Mouse (Mus musculus): ENCODE results near the gene Dnah2.

Dnah2 gene

DNA sequence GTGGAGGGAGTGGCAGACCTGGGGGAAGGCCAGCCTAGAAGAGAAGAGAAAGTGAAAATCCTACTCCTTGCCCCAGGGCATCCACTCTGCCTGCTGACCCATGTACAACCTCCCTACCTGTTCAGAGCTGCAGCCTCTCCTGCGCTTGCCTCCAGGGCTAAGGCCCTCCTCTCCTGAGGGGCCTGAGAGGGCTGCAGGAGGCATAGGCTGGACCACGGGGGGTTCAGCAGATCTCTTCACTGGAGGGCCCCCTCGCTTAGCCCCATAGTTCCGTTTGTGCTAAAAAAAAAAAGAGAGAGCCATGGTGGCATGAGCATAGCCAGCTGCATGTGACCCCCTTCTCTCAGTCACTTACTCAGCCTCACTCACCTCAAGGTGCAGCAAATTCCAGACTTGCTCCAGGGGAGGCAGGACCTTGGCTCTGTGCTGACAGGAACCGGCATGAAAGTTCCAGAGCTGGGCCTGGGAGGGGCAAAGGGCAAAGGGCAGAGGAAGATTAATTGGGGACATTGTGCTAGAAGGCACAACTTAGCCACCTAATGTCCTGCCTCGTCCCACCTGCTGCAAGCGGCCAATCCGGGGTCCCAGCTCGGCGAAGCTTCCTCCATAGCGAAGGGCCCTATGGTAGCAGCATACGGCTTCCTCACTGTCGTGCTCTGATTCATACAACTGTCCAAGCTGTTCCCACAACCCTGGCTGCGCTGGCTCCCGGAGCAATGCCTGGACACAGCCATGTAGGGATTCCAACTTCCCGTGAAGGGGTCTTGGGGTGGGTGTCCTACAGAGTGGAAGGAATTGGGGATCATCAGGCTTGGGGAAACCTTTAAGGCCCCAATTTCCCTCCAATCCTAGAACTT lies 141.8 kb downstream of the Dnah2 start:
- no peak for DNase-seq (ENCODE audit: low read depth)

- DNase-seq (ENCODE audit: low read depth): no peak
Observed at GRCm38 (mm10) chr11:69406282-69406681, 142.6 kb downstream of the Dnah2 start.

GRCm38 (mm10) chr11:69405397-69406200 lies 143.3 kb downstream of the Dnah2 start:
- no peak for DNase-seq (ENCODE audit: low read depth)

- DNase-seq (ENCODE audit: low read depth): no peak
Observed at GRCm38 (mm10) chr11:69404595-69405396, 144.1 kb downstream of the Dnah2 start.

DNA sequence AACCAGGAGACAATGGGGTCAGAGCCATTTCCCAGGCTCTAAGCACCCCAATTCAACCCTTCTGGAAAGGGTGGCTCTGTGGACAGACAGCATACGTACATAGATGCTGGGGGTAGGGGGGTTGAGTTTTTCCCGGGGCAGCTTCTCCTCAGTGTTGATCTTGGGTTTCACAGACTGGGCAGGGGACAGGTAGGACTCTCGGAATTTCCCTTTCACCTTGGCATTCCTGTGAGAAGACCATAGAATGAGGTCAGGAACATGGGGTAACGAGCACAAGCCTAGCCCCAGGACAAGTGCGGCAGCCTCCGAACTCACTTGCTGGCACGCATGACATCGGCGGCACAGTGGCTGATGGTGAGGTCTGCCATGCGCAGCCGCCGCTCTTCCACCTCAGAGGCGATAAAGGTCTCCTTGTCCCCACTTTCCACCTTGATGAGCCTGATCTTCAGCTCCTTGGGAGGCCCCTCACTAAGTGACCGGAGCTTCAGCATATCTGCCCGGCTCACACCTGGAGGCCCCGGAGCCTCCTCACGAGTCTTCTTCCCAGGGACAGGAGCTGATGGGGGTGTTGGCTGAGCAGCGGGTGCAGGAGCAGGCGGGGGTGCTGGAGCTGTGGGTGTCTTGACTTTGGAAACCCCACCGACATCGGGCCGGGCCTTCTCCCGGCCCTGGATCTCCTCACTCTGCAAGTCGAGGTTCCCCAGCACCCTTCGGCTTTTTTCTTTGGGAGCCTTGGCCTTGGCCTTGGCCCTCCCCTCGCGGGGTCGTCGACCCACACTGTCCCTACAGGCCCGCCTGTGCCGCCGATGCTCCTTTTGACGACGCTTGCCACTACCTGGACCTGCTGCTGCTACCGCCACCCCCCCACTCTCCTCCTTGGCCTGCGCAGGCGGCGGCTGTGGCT lies 145.0 kb downstream of the Dnah2 start:
- no peak for DNase-seq (ENCODE audit: low read depth)

- peak; percentile 43 for DNase-seq (ENCODE audit: low read depth)
Observed at GRCm38 (mm10) chr11:69401987-69402386, 146.9 kb downstream of the Dnah2 start.

- peak; percentile 97 for DNase-seq (ENCODE audit: low read depth)
Observed at GRCm38 (mm10) chr11:69401210-69401637, 147.7 kb downstream of the Dnah2 start.

DNA sequence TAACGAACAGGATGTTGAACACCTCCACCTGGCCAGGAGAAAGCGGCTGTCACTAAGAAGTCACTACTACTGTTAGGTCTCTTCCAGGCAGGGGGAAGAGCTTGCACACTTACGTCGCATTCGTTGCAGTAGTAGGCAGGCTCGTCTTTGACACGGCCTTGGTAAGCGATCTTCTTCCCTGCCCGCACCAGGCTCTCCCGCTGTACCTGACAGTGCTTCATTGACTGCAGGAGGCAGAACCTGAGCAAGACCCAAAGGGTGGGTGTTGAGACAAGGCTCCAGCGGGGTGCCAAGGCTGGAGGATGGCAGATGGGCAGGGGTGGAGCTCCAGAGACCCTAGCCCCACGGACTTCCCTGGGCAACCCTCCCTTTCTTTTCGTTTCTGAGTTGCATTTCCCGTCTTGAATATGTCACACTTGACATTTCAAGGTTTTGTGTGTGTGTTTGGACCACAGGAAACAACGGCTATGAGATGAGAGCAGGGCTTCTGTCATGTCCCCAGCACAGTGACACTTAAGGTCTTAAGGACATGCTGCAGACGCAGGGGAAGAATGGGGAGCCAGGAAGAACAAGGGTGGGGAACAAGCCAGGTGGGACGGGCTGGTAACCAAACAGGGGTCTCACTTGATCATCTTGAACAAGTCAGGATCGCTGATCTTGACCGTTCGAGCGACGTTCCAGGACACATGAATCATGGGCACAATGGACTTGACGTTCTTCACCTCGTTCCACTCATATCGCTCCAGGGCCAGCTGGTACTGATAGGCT lies 148.6 kb downstream of the Dnah2 start:
- DNase-seq (ENCODE audit: low read depth): no peak

GRCm38 (mm10) chr11:69399201-69400082 lies 149.5 kb downstream of the Dnah2 start:
- DNase-seq (ENCODE audit: low read depth): no peak

DNA sequence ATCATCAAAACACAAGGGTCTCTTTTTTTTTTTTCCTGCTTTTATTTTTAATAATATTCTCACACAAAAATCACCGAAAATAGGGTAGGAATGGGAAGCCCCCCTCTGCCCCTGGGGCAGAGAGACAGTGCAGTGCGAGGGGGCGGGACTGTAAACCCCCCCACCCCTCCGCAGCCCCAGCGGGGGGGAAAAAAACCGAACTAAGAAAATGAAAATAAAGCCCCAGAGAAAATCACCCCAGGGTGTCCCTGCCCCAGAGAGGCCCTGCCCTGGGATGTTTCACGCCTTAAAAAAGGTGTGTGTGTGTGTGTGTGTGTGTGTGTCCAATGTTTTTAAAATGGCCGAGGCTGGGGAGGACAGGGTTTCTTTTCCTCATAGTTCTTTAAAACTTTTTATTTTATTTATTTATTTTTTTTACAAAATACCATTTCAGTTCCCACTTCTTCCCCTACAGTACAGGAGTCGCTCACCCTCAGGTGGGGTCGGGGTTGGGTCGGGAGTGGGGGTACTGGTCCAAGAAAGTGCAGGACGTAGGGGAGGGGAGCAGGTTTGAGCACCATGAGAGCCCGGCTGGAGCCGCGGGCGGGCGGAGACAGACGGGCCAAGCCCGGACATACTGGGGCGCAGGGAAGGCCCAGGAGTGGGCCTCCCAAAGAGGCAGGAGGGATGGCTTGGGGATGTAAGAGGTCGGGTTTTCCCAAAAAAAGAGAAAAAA lies 150.3 kb downstream of the Dnah2 start:
- no peak for DNase-seq (ENCODE audit: low read depth)

GRCm38 (mm10) chr11:69398059-69398458 lies 150.9 kb downstream of the Dnah2 start, which contains the start of gene Tmem88:
Gene Tmem88, minus strand, starts transcription at chr11:69398234.
- DNase-seq (ENCODE audit: low read depth): no peak

GRCm38 (mm10) chr11:69397581-69398057 lies 151.3 kb downstream of the Dnah2 start:
- no peak for DNase-seq (ENCODE audit: low read depth)

- peak; percentile 36 for DNase-seq (ENCODE audit: low read depth)
Observed at GRCm38 (mm10) chr11:69396772-69397171, 152.1 kb downstream of the Dnah2 start.

GRCm38 (mm10) chr11:69395634-69396373 lies 153.1 kb downstream of the Dnah2 start:
- DNase-seq (ENCODE audit: low read depth): peak; percentile 99

GRCm38 (mm10) chr11:69395235-69395633 lies 153.7 kb downstream of the Dnah2 start, which contains the start of the genes Naa38 and Cyb5d1:
Gene Naa38, plus strand, starts transcription at chr11:69395487.
Gene Cyb5d1, minus strand, starts transcription at chr11:69395631.
- peak; percentile 95 for DNase-seq (ENCODE audit: low read depth)

DNA sequence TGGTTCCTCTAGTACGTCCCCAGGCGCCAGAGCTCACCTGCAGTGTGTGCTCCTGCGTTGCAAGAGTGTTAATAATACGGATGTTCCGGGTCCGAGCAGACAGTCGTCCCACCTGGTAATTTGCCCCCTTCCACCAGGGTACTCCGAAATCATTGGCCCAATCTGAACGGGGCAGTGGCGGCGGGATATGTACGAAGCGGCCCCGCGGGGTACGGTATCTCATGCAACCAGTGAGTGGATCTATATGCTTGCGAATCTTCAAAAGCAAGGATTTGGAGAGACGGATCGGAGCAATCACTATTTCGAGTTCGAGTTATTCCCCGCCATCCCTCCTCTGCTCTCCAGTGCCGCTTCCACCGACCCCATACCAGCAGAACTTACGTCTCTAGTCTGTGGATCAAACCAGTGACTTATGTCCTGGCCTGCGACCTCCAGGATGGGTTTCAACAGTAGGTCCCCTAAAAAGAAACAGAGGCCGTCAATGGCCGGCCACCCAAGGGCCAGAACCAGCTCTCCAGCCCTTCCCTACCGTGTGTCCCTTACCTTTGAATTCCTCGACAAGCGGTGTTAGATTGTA lies 154.2 kb downstream of the Dnah2 start:
- peak; percentile 59 for DNase-seq (ENCODE audit: low read depth)

DNA sequence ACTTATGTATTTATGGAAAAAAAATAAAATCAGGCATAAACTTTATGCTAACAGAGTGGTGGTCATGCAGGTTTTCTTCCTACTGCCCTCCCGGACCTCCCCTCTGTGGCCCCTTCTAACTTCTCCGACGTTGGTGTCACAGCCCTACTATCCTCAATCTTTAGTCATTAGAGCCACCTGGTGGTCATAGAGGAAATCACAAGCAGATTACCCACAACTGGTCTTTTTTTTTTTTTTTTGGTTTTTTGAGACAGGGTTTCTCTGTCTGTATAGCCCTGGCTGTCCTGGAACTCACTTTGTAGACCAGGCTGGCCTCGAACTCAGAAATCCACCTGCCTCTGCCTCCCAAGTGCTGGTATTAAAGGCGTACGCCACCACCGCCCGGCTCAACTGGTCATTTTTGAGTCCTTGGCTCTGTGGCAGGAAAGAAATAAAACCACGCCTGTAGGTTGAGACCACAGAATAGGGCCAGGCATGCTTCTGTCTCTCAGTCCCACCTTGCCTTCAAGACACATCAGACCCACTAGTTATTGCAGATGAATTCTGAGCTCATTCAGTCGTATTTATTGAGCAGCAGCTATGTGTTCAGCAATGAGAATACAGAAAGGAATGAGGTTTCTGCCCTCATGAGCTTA lies 158.4 kb downstream of the Dnah2 start:
- DNase-seq (ENCODE audit: low read depth): peak; percentile 89
